Mouse (Mus musculus): Measurements from ENCODE around the gene Gm49322.
"Not testable (repeated sequence)": the region's sequence is repeated elsewhere in the genome, so short reads cannot be mapped to it uniquely, and the experiment has no call there.

Gene Gm49322

DNA sequence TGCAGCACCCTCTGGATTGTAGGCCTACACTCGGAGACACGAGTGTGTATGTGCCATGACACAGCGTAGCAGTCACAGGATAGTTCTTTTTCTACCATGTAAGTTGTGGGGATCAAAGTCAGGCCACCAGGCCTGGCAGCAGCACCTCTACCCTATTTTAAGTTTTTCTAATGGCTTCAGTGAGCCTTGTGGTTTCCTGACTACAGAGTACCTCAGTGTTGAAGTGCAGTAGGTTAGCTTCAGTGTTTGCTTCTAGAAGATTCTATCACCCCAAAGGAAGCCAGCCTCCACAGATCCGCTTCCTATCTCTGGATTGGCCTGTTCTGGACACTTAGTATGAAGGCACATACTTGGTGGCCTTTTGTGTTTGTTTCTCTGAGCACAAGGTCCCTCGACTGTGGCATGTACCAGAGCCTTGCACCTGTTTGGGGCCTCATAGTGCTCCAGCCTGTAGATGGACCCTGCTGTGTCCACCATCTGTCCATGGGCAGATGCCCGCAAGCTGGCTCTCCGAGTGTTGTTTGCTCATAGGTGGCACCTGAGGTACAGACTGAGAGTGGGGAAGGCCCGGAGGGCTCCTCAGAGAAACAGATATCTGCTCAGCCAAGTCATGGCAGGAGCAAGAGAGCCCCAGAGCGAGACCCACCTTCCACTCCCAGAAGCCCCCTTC, 4.4 kb downstream of the Gm49322 start:
- no peak for DNase-seq (ENCODE audit: extremely low read depth, insufficient read length, low spot score)

DNA sequence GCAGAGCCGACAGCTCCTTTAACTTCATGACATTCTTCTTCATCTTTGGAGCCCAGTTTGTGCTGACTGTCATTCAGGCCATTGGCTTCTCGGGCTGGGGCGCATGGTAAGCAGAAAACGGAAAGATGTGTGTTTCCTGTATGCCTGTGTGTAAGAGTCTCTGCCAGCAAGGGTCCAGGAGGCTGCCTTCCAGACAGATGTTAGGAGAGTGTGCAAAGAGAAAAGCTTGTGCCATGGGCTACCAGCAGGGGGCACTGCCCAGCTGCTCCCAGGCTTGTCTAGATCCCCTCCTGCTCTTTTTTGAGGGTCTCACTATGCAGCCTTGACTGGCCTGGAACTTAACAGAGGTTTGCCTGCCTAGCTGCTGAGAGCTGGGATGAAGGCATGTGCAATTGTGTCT, 5.2 kb downstream of the Gm49322 start:
- no peak for DNase-seq (ENCODE audit: extremely low read depth, insufficient read length, low spot score)

DNA sequence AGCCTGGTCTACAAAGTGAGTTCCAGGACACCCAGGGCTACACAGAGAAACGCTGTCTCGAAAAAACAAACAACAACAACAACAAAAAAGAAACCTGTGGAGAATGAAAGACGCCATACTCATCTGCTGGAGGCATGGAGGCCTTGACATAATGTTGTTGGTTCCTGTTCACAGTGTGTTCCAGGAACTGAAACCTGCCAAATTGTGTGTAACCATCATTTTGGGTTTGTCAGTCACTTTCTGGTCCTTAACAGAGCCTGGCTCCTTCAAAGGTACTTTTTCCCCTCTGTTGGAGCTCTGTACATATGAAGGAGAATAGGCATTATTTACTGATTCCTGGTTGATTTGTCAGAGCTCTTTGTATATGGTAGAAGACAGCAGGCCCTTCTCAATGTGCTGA, 6.1 kb downstream of the Gm49322 start:
- no peak for DNase-seq (ENCODE audit: extremely low read depth, insufficient read length, low spot score)

- no peak for DNase-seq (ENCODE audit: extremely low read depth, insufficient read length, low spot score)
Observed at GRCm38 (mm10) chr10:80613821-80614220, 8.0 kb downstream of the Gm49322 start.

GRCm38 (mm10) chr10:80614351-80614750, 8.5 kb downstream of the Gm49322 start:
- DNase-seq (ENCODE audit: extremely low read depth, insufficient read length, low spot score), result no peak

- DNase-seq (ENCODE audit: extremely low read depth, insufficient read length, low spot score), result no peak
Observed at GRCm38 (mm10) chr10:80618181-80618580, 12.4 kb downstream of the Gm49322 start.

DNA sequence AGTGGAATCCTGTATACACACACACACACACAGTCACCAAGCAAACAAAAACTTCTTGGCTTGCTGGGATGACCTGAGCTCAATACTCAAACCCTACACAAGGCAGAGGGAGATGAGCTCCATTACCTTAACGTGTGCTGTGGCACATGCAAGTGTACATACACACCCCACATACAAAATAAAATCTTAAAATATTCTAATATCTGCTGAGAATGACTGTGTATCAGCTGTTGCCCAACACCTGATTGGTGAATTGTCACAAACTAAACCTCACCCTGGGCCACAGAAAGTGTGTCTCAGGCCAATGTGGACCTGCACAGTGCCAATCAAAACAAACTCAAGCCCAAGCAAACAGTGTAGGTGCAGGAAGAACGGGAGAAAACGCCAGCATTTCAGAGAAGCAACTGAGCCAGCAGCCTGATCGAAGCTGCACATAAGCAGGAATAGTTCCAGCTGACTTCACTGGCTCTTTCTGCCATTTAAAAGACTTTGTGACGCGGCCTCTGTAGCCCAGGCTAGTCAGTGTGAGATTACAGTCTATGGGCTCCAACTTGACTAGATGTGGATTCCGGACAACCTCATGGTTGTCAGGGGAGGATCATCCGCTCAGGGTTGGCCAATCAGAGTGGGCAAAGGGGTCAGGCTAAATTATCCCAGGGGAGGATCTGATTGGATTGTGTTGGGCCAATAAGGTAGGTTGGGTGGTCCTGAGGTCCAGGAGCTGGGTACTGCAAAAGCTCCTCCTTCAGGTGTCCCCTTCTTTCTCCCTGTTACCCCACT, 13.8 kb downstream of the Gm49322 start:
- peak; percentile 38 for DNase-seq (ENCODE audit: extremely low read depth, insufficient read length, low spot score)

- DNase-seq (ENCODE audit: extremely low read depth, insufficient read length, low spot score), result no peak
Observed at GRCm38 (mm10) chr10:80620365-80620764, 14.5 kb downstream of the Gm49322 start.

GRCm38 (mm10) chr10:80620796-80621689, 15.2 kb downstream of the Gm49322 start:
- DNase-seq (ENCODE audit: extremely low read depth, insufficient read length, low spot score), result no peak

- no peak for DNase-seq (ENCODE audit: extremely low read depth, insufficient read length, low spot score)
Observed at GRCm38 (mm10) chr10:80621690-80621939, 15.8 kb downstream of the Gm49322 start.

DNA sequence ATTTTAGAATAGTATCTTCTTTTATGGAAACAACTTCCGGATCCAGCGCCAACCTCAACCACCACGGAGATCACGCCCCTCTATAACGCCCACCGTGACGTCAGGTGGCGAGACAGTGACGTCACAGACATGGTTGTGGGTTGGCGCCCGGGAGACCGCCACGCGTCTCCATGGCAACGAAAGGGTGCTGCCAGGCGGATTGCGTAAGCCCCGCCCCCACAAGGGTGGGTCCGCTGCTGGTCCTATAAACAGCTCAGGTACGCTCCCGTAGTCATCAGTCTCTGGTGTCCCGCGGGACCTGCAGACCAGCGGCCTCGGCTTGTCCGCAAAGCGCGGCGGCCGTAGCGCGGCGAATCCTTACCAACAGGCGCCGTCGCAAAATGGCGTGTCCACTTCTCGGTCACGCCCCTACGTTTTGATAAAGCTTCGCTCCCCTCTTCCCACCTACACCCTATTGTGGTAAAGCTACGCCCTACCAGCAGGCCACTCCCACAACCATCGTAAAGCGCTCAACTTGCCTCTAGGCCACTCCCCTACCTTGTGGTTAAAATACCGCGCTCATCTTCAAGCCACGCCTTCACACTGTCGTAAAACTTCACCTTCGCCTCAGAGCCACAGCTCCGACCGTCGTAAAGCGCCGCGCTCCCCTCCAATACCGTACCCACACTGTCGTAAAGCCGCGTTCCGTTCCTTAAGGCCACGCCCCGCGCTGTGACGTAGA, 16.3 kb downstream of the Gm49322 start:
- peak; percentile 100 for DNase-seq (ENCODE audit: extremely low read depth, insufficient read length, low spot score)

GRCm38 (mm10) chr10:80622661-80623456, 17.0 kb downstream of the Gm49322 start, which contains the start of gene Csnk1g2:
Csnk1g2 (plus strand) TSS chr10:80622838.
- peak; percentile 51 for DNase-seq (ENCODE audit: extremely low read depth, insufficient read length, low spot score)

DNA sequence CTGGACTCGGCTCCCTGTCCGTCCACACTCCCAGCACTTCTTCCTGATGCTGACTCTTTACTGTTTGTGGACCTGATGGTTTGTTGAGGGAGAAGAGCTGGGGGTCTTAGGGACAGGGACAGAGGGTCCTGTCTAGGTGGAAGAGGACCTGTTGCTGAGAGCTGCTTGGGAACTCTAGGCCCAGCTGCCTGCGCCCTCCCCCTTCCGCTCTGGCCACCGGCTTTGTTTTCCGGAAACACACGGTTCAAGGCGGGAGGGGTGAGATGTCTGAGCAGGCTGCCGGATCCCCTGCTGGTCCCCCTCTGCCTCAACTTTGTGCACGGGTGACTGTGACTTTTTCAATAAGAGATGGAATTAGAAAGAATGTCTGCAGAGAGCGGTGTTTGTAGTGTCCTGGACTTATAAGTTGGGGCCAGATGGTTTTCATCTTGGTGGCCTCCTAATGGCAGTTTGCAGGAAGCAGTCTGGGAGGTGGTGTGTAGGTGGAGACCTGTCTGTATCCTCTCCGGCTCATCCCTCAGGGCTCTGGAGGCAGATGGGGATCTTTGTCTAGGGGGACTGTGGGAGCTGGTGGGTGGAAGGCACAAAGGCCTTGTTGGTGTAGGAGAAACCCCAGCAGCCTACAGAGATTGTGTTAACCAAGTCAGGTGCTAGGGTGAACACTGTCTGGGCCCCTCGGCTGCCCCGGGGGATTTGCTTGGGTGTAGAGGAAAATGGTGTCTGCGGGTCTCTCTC, 17.8 kb downstream of the Gm49322 start:
- peak; percentile 64 for DNase-seq (ENCODE audit: extremely low read depth, insufficient read length, low spot score)

- no peak for DNase-seq (ENCODE audit: extremely low read depth, insufficient read length, low spot score)
Observed at GRCm38 (mm10) chr10:80625764-80626163, 19.9 kb downstream of the Gm49322 start.

- DNase-seq (ENCODE audit: extremely low read depth, insufficient read length, low spot score), result no peak
Observed at GRCm38 (mm10) chr10:80627685-80628084, 21.9 kb downstream of the Gm49322 start.

- DNase-seq (ENCODE audit: extremely low read depth, insufficient read length, low spot score), result no peak
Observed at GRCm38 (mm10) chr10:80628925-80629324, 23.1 kb downstream of the Gm49322 start.

DNA sequence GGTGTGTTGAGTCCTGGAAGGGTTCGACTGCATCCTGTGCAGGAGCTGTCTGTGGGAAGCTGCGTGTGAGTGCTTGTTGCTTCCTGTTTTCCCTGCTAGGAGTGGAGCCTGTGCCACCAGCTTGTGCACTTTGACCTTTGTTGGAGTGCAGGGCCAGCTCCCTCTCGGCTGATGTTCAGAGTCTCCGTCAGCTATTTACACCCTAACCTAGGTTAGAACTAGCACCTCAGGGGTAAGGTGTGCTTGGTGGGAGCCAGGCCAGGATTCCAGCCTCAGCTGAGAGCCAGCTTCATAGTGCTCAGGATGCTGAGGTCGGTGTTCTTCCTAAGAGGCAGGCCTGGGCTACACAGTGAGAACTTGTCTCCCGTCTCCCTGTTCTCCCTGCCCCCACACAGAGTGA, 29.5 kb downstream of the Gm49322 start:
- DNase-seq (ENCODE audit: extremely low read depth, insufficient read length, low spot score), result no peak

GRCm38 (mm10) chr10:80646936-80647335, 41.1 kb downstream of the Gm49322 start:
- no peak for DNase-seq (ENCODE audit: extremely low read depth, insufficient read length, low spot score)

DNA sequence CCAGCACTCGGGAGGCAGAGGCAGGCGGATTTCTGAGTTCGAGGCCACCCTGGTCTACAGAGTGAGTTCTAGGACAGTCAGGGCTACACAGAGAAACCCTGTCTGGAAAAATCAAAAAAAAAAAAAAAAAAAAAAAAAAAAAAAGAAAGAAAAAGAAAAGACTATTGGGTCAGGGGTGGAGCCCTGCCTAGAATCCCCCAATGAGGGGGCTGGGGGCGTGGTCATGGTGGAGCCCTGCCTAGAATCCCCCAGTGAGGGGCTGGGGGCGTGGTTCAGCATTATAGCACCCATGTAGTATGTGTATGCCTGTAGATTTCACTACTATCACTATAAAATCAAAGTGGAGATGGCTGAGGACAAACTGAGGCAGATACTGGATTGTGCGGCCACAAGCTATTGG, 44.1 kb downstream of the Gm49322 start:
- DNase-seq (ENCODE audit: extremely low read depth, insufficient read length, low spot score), result not testable (repeated sequence)
